10 mouse cellular contexts compared by ENCODE assay signal in the genomic region with DNA sequence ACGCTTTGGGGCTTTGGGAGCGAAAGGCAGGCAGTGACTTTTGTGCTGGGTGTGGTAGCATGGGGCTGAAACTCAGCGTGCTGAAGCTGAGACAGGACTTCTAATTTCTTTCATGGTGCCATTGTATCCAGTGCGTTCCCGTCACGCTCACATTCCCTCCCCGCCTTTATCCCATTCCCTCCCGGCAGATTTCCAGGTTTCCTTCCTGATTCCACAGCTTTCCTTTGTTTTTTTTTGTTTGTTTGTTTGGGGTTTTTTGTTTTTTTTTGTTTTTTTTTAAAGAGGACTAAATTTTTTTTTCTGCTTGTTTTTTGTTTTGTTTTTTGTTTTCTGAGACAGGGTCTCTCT. TPM values are rescaled to one million over a fixed set of nuclear protein-coding genes. Genes with fewer than 3 reads are reported as not detected.
DNase-seq lines count a peak whose midpoint lies in the region; ATAC-seq and TF ChIP-seq lines count a peak whose summit lies in the region.
"Had no signal": no experiment of that assay in that cellular context is flagged by ENCODE, and none has a peak within 500 bp of the region (broad histone marks: within the 10 kb centered on the region; RNA-seq: fewer than 3 reads in every experiment).

No protein-coding gene starts in this region.

- H3K36me3 ChIP-seq in megakaryocyte, embryonic 14.5 days (replicated peaks; ENCODE audit: low read length) = peaks cover 40% of the 10 kb centered on the region
- H3K36me3 ChIP-seq in limb, embryonic 13.5 days = no peaks in the 10 kb centered on the region
- H3K36me3 ChIP-seq in stomach, postnatal 0 days (ENCODE audit: control insufficient read depth, insufficient read depth, low read length) = no peaks in the 10 kb centered on the region
- H3K36me3 ChIP-seq in hindbrain, embryonic 16.5 days (ENCODE audit: control insufficient read depth, insufficient read depth, low read length) = no peaks in the 10 kb centered on the region
- H3K36me3 ChIP-seq: midbrain, embryonic 12.5 days had no signal

- intact Hi-C loops in heart, postnatal 14 days (cut with DNase I) = no loop called here

- no peak for TF ChIP-seq EP300 in stomach, postnatal 0 days (optimal IDR thresholded peaks at IDR 0.05)

- H3K27me3 ChIP-seq in megakaryocyte, embryonic 14.5 days (replicated peaks) = no peaks in the 10 kb centered on the region
- peaks cover 24% of the 10 kb centered on the region for H3K27me3 ChIP-seq in limb, embryonic 13.5 days
- H3K27me3 ChIP-seq in stomach, postnatal 0 days (ENCODE audit: control insufficient read depth, insufficient read depth, low read length) = no peaks in the 10 kb centered on the region
- peaks cover 10% of the 10 kb centered on the region for H3K27me3 ChIP-seq in hindbrain, embryonic 16.5 days (replicated peaks; ENCODE audit: control insufficient read depth, insufficient read depth, low read length)

- H3K4me1 ChIP-seq in megakaryocyte, embryonic 14.5 days = peaks cover 73% of the 10 kb centered on the region
- H3K4me1 ChIP-seq in limb, embryonic 13.5 days = peaks cover 22% of the 10 kb centered on the region
- H3K4me1 ChIP-seq in stomach, postnatal 0 days (replicated peaks; ENCODE audit: control insufficient read depth, insufficient read depth) = peaks cover 4% of the 10 kb centered on the region; the same call in 1 of the 2 replicates
- peaks cover 4% of the 10 kb centered on the region; the same call in 1 of the 2 replicates for H3K4me1 ChIP-seq in hindbrain, embryonic 16.5 days (ENCODE audit: control insufficient read depth, insufficient read depth, low read depth, low read length)

- H3K4me2 ChIP-seq in limb, embryonic 13.5 days (replicated peaks) = peak overlapping the region; percentile 23; the same call in 1 of the 2 replicates
- peak overlapping the region; percentile 2 for H3K4me2 ChIP-seq in stomach, postnatal 0 days (replicated peaks; ENCODE audit: low read depth)
- no peak overlapping the region for H3K4me2 ChIP-seq in hindbrain, embryonic 16.5 days (ENCODE audit: low read length)
- H3K4me2 ChIP-seq: midbrain, embryonic 12.5 days had no signal

- peak; percentile 90 for DNase-seq in heart, adult 11 months
- no peak for DNase-seq in heart, postnatal 14 days
- no peak for DNase-seq in stomach, postnatal 0 days (ENCODE audit: low spot score)
- no peak for DNase-seq in spleen, adult 12 weeks (ENCODE audit: low spot score)
- DNase-seq: forebrain, postnatal 0 days had no signal

- WGBS in limb, embryonic 13.5 days = 79% methylated on average over 8 of the region's 8 CpGs
- WGBS in stomach, postnatal 0 days = 41% methylated on average over 8 of the region's 8 CpGs
- 53% methylated on average over 8 of the region's 8 CpGs for WGBS in hindbrain, embryonic 16.5 days

- H3K9me3 ChIP-seq in megakaryocyte, embryonic 14.5 days = peaks cover 7% of the 10 kb centered on the region
- peaks cover 6% of the 10 kb centered on the region for H3K9me3 ChIP-seq in limb, embryonic 13.5 days
- no peaks in the 10 kb centered on the region for H3K9me3 ChIP-seq in stomach, postnatal 0 days (ENCODE audit: control insufficient read depth, low read length)
- peaks cover 3% of the 10 kb centered on the region for H3K9me3 ChIP-seq in hindbrain, embryonic 16.5 days (ENCODE audit: control insufficient read depth, low read length)

- no peak for TF ChIP-seq CTCF in stomach, postnatal 0 days (IDR thresholded peaks at IDR 0.05; ENCODE audit: low read depth)

- no peak overlapping the region for H3K9ac ChIP-seq in limb, embryonic 13.5 days
- no peak overlapping the region for H3K9ac ChIP-seq in stomach, postnatal 0 days (ENCODE audit: low read length)
- no peak overlapping the region for H3K9ac ChIP-seq in hindbrain, embryonic 16.5 days (ENCODE audit: low read depth, low read length)
- H3K9ac ChIP-seq: forebrain, postnatal 0 days; midbrain, embryonic 12.5 days had no signal

- peak overlapping the region; percentile 97 for H3K4me3 ChIP-seq in megakaryocyte, embryonic 14.5 days (replicated peaks)
- no peak overlapping the region for H3K4me3 ChIP-seq in limb, embryonic 13.5 days
- peak overlapping the region; percentile 6; the same call in 1 of the 2 replicates for H3K4me3 ChIP-seq in stomach, postnatal 0 days (ENCODE audit: low read depth, low read length)
- H3K4me3 ChIP-seq in hindbrain, embryonic 16.5 days (ENCODE audit: low read length) = no peak overlapping the region
- H3K4me3 ChIP-seq: midbrain, embryonic 12.5 days had no signal

- no peak for ATAC-seq in megakaryocyte, adult 5-6 weeks (ENCODE audit: poor library complexity, severe bottlenecking)
- no peak for ATAC-seq in limb, embryonic 13.5 days (ENCODE audit: low FRiP score, low read depth)
- no peak for ATAC-seq in stomach, postnatal 0 days (ENCODE audit: low FRiP score, low TSS enrichment)
- no peak for ATAC-seq in hindbrain, embryonic 16.5 days
- ATAC-seq: forebrain, postnatal 0 days had no signal

- H3K27ac ChIP-seq in limb, embryonic 13.5 days = 0 out of 2 replicates have a peak overlapping the region, but pooled peaks have one; percentile 44
- peak overlapping the region; percentile 78 for H3K27ac ChIP-seq in stomach, postnatal 0 days (replicated peaks)
- H3K27ac ChIP-seq in hindbrain, embryonic 16.5 days (ENCODE audit: low read depth, low read length) = no peak overlapping the region
- H3K27ac ChIP-seq: midbrain, embryonic 12.5 days had no signal

RNA-seq across cellular contexts. Expression of a gene that starts 5.1 kb away (rescaled TPM):
- 10 to 100 TPM; 46.3 to 48.9 TPM for total RNA-seq in heart, postnatal 14 days (2021)
- 21.9 and 94.2 TPM in 2 replicates for polyA plus RNA-seq in megakaryocyte, embryonic 14.5 days (2012; ENCODE audit: insufficient read depth, low replicate concordance)
- total RNA-seq in megakaryocyte, adult 5-6 weeks (2015) = 0.33 and 0.59 TPM in 2 replicates
- not detected in 2 replicates for total RNA-seq in megakaryocyte, adult 5-6 weeks (2017)
- polyA plus RNA-seq in limb, embryonic 13.5 days (2015; fragmentation: Nextera tagmentation; extraction: Ambion mirVana) = 40.4 and 40.6 TPM in 2 replicates
- polyA plus RNA-seq in stomach, postnatal 0 days (2015; fragmentation: Nextera tagmentation; extraction: Ambion mirVana) = 95.8 and 113 TPM in 2 replicates
- 14.1 and 15.6 TPM in 2 replicates for polyA plus RNA-seq in hindbrain, embryonic 16.5 days (2015; fragmentation: Nextera tagmentation; extraction: Ambion mirVana)

RNA-seq across cellular contexts. Expression of a gene that starts 23.7 kb away (rescaled TPM):
- total RNA-seq in heart, postnatal 14 days (2021) = 1 to 10 TPM; 2.2 to 2.5 TPM
- polyA plus RNA-seq in megakaryocyte, embryonic 14.5 days (2012; ENCODE audit: insufficient read depth, low replicate concordance) = not detected in 2 replicates
- total RNA-seq in megakaryocyte, adult 5-6 weeks (2015) = 3.8 and 4.1 TPM in 2 replicates
- total RNA-seq in megakaryocyte, adult 5-6 weeks (2017) = 0.61 and 5.1 TPM in 2 replicates
- 7.3 and 9.0 TPM in 2 replicates for polyA plus RNA-seq in limb, embryonic 13.5 days (2015; fragmentation: Nextera tagmentation; extraction: Ambion mirVana)
- 3.7 and 3.8 TPM in 2 replicates for polyA plus RNA-seq in stomach, postnatal 0 days (2015; fragmentation: Nextera tagmentation; extraction: Ambion mirVana)
- 6.3 and 7.0 TPM in 2 replicates for polyA plus RNA-seq in hindbrain, embryonic 16.5 days (2015; fragmentation: Nextera tagmentation; extraction: Ambion mirVana)

RNA-seq across cellular contexts. Expression of a gene that starts 31.3 kb away (rescaled TPM):
- total RNA-seq in heart, postnatal 14 days (2021) = 10 to 100 TPM; 42.3 to 46.1 TPM
- 18.5 and 37.8 TPM in 2 replicates for polyA plus RNA-seq in megakaryocyte, embryonic 14.5 days (2012; ENCODE audit: insufficient read depth, low replicate concordance)
- 23.0 and 27.0 TPM in 2 replicates for total RNA-seq in megakaryocyte, adult 5-6 weeks (2015)
- 76.7 and 80.1 TPM in 2 replicates for total RNA-seq in megakaryocyte, adult 5-6 weeks (2017)
- 102 and 118 TPM in 2 replicates for polyA plus RNA-seq in limb, embryonic 13.5 days (2015; fragmentation: Nextera tagmentation; extraction: Ambion mirVana)
- polyA plus RNA-seq in stomach, postnatal 0 days (2015; fragmentation: Nextera tagmentation; extraction: Ambion mirVana) = 39.1 and 41.6 TPM in 2 replicates
- polyA plus RNA-seq in hindbrain, embryonic 16.5 days (2015; fragmentation: Nextera tagmentation; extraction: Ambion mirVana) = 150 and 170 TPM in 2 replicates

RNA-seq across cellular contexts. Expression of a gene that starts 53.6 kb away (rescaled TPM):
- total RNA-seq in heart, postnatal 14 days (2021) = 1 to 10 TPM; 2.3 to 4.5 TPM
- 5.2 and 12.3 TPM in 2 replicates for polyA plus RNA-seq in megakaryocyte, embryonic 14.5 days (2012; ENCODE audit: insufficient read depth, low replicate concordance)
- total RNA-seq in megakaryocyte, adult 5-6 weeks (2015) = 95.6 and 105 TPM in 2 replicates
- 231 and 235 TPM in 2 replicates for total RNA-seq in megakaryocyte, adult 5-6 weeks (2017)
- polyA plus RNA-seq in limb, embryonic 13.5 days (2015; fragmentation: Nextera tagmentation; extraction: Ambion mirVana) = 1.4 and 1.5 TPM in 2 replicates
- 1.1 and 1.2 TPM in 2 replicates for polyA plus RNA-seq in stomach, postnatal 0 days (2015; fragmentation: Nextera tagmentation; extraction: Ambion mirVana)
- 0.73 and 0.79 TPM in 2 replicates for polyA plus RNA-seq in hindbrain, embryonic 16.5 days (2015; fragmentation: Nextera tagmentation; extraction: Ambion mirVana)

Comparison
In these comparisons a context has a peak if more than half of its experiments do, and no peak if none do; other contexts are left out.
1. H3K4me3 ChIP-seq: peak in megakaryocyte, embryonic 14.5 days (single experiment) and stomach, postnatal 0 days (single experiment); none in limb, embryonic 13.5 days (single experiment) and hindbrain, embryonic 16.5 days (single experiment).